Mouse (Mus musculus) gastrocnemius, postnatal 4 days (tissue): ENCODE data around the gene Phf21a. TPM values are rescaled to one million over a fixed set of nuclear protein-coding genes. Genes with fewer than 3 reads are reported as not detected.

Experiments
- DNase-seq, 2 experiments: peaks; one replicate each; pipeline ENCODE4 v3.0.0; 2021 to 2022; ENCODE audit warnings: low spot score in 2 of 2, mixed read lengths in 2 of 2
- total RNA-seq, 2 experiments: library from RNA; stranded (reverse); gene quantifications; 2 replicates each; pipeline ENCODE4 v1.2.3; 2021

The Phf21a gene
- total RNA-seq, 2 experiments from 2014 or later = 56.5 to 56.8 TPM

DNA sequence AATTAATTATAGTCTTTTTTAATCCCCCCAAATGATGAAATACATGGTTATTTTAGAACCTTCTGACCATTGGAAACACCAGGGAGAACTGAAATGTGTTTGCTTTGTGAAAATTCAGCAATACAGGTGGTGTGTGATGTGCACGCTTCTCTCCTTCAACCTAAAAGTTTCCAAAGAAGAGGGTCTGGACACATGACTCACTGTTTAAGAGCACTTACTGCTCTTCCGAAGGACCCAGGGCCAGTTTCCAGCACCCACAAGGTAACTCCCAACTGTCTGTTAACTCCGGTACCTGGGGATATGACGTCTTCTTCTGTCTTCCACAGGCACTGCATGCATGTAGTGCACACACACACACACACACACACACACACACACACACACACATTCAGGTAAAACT lies 82.1 kb downstream of the Phf21a start:
- DNase-seq = no peak

DNA sequence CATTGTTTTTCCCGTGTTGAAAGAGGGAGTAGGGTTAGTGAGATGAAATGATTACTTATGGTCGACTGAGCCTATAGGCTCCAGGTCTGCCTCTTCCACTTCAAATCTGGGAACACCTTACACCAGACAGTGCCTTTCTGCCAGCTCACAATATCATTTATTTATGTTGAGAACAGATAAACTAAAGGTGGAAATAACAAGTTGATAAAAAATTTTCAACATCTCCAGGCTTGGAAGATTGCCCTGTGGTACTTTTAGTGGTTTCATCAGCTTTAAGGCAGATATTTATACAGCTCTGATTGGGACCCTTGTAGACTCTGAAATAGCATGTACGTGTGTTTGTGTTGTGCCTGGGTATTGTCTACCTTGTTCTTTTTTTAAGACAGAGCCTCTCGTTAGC lies 83.4 kb downstream of the Phf21a start:
- DNase-seq = no peak

DNA sequence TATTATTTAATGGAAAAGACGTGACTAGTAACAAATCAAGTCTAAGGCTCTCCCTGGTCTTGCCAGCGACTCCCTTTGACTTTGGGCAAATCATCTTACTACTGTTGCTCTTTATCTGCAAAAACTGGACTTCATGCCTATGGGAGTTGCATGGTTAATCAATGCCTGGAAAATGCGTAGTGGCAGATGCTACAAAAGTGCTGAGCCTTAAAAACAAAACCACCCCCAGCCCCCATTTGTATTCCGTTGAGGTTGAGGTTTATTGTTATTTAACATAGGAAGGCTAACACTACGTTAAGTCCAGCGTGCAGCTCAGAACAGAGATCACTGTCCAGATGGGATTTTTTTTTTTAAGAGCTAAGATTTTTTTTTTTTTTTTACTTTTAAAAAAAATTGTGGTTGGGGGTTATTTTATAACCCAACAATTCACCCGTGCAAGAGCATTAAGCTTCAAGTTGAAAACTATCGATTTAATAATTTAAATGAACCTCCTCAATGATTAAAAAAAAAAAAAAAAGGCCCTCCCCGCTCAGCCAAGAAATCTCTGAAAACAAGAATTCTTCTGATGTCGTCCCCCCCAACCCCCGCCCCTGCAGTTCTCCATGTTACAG lies 89.3 kb downstream of the Phf21a start:
- DNase-seq = no peak

DNA sequence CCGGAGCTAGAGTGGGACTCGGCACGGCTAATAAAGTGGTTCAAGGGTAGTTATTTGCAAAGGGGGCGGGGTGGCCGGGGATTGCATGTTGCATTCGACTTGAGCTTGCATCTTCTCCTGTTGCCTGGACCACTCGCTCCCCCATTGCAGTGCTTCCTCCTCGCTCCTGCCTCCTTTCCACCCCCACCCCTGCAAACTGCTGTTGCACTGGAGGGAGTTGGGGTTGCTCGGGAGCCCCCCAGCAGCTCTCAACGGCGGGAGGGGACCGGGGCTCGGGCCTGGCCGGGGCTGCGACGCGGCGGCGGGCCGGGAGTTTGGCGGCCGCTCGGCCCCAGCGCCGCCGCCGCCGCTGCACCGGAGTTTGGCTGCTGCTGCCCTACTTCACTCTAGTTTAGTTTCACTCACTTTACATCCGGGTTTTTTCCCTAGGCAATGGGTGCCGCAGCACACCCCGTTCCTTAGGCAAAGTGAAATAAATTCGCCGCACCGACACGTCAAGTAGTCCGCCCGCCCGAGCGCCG lies 90.1 kb downstream of the Phf21a start:
- peak; percentile 45 to 75 for DNase-seq

DNA sequence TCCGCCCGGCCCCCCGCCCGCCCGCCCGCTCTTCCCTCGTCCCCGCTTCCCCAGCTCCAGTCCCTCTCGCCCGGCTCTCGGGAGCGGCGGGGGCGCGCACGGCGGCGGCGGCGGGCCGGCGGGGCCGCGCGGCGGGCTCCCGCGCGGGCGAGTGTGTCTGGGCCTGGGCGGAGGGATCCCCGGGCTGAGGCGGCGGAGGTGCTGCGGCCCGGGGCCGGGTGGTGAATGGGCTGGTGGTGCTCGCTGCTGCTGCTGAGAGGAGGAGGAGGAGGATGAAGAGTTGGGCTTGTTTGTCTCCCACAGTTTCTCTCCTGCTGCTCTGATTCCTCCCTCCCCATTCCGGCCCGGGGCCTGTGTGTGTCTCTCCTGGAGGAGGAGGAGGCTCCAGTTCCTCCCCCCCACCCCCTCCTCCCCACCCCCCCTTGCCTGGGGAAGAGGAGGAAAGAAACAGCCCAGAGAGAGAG lies 90.7 kb downstream of the Phf21a start:
- peak; percentile 92 to 93 for DNase-seq

DNA sequence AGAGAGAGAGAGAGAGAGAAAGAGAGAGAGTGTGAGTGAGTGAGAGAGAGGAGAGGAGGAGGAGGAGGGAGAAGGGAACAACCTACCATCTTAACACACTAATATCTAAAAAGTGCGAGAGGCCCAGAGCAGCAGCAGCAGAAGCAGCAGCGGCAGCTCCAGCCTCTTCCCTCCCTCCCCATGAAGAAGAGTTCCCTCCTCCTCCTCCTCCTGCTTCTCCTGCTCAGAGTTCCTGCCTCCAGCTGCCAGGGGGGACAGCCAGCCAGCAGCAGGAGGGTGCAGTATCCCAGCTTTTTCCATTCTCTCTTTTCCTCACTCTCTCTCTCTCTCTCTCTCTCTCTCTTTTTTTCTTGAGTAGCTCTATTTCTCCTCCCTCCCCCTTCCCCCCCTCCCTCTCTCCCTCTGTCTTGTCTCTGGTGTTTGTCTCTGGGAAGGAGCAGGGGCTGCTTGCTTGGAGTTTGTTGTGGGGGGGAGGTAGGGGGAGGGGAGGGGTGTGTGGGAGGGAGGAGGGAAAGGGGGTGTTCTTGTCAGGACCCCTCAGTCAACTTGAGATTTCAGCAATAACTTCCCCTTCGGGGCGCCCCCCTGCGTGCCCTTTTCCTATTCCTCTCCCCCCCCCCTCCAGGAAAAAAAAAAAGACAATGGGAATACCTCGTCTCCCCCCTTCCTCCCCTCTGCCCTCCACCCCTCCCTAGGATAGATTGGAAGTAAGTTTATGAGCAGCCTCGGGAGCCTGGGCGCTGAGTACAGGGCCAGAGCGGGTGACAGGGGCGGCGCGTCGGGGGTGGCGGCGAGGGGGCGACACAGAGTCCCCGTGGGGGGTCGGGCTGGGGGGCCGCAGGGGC lies 91.4 kb downstream of the Phf21a start:
- DNase-seq = peak; percentile 23 to 57

DNA sequence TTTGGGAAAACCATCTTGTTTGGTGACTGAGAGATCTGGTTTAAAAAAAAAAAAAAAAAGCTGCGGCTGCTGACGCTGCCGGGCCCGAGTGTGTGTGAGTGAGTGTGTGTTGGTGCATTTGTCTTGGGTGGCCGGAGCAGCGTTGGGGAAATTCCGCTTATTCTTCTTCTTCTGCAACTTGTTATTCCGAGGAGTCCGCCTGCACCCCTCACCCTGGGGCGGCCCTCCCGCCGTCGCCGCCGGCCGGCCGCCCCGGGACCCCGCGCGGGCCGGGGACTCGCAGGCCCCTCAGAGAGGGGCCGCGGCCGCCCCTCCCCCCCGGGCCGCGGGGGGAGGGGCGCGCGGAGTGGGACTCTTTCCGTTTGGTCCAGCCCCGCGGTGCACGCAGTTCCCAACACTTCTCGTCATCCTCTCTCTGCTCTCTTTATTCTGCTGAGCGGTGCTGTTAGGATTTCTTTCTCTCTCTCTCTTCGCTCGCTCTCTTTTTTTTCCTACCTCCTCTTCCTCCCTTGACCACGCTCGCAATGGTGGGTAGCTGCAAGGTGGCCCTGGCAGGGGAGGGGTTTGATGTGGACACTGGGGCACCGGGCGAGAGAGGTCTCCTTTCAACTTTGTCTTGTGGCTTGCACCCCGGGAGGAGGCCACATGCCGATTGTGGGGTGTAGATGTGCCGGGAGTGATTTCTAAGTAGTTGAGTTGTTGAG lies 92.3 kb downstream of the Phf21a start:
- peak; percentile 42 to 54 for DNase-seq

DNA sequence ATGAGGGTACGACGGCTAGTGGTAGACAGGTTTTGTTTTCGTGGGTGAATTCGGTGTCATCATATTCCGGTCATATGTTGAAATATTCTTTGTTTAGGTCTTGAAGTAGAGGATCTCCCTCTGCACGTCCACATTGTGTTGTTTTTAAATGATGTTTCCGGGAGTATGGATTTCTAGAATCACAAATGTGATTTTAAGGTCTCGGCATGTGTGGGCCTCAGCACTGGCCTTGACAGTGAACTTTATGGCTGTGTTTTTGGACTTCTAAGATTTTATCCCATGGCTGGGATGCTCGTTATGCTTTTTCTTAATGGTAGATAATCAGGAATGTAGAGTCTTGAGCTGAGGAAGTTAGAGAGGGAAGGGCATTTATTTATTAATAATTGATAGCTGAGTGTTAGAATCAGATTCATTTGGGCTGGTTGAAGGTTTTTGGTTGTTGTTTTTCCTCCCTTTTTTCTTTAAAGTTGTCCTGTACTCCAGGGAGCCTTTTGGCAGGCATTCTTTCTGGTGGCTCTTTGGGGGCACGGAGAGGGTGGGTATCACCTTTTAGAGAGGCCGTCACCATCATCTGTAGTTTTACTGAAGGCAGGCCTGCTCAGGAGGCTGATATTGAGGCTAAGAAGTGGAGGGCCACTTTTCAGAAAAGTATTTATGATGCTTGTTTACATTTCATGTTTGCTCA lies 93.0 kb downstream of the Phf21a start:
- DNase-seq = no peak

DNA sequence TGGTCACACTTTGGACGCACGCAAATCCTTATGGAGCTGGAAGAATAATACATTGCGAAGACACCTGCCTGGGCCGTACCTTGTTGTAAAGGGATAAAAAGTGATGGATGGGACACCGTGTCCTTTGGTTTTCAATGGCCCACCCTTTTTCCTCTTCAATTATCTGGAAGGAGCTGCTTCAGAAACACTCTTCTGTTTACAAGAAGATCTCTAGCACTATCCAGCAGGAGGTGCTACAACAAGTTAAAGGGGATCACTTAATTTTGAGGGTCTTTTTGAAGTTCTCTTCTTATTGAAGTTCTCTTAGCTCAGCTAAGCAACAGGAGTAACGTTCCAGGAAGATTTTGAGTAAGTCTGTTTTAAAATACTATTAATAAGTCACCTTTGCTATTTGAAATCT lies 94.1 kb downstream of the Phf21a start:
- no peak for DNase-seq

DNA sequence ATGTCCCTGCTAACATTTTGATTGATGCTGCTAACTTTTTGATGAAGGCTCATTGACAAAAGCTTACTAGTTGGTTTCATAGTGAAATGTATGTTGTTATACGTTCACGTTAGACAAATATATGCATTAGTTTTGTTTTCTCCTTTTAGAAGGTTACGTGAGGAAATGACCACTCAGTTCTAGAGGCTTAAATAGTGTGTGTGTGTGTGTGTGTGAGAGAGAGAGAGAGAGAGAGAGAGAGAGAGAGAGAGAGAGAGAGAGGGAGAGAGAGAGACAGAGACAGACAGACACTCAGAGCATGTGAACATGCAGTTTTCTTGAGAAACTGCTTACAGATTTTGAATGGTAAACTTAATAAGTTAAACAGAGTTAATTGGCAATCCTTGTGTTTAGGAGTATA lies 95.8 kb downstream of the Phf21a start:
- DNase-seq = no peak

DNA sequence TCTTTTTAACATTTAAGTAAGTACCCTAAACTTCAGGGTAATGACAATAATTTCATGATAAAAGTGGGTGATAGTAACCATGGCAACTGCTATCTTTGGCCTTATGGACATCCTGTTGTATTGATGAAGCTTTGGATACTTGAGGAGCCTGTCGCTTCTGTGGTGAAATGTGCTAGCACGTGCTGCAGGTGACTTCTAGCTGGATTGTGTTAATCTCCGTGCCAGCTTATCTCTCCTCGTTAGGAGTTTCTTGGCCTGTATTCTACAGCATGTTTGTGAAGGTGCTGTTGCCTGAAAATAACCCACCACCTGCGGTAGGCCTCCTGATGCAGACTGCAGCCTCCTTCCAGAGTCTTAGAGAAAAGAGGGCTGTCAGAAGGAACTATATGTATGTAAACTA lies 98.0 kb downstream of the Phf21a start:
- no peak for DNase-seq

DNA sequence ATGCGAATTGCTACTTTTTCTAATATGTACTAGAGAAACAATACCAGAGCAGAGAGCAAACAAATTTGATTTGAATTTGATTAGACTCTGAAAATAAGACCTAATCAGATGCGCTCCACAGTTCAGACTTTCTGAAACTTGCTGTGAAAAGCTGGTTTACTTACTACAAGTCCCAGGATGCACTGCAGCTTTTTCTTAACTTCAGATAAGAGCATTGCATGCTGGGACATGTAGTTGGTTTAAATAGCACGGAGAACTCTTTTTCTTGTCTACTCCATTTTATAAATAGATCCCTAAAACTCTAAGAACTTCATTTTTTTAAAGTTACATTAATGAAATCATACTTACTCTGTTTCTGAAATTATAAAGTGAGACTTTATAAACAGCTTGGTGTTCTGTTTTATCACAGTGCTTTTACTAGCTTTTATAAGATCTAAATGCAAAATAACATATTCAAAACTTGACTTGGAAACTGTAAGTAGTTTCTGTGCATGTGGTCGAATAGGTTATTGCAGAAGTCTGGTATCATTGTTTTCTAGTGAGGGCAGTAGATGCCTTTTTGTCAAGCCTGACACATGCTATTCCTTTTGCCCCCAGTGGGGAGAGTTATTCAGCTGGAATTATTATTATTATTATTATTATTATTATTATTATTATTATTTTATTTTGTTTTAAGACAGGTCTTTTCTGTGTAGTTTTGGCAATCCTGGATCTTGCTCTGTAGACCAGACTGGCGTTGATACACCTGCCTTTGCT lies 99.1 kb downstream of the Phf21a start:
- no peak for DNase-seq

DNA sequence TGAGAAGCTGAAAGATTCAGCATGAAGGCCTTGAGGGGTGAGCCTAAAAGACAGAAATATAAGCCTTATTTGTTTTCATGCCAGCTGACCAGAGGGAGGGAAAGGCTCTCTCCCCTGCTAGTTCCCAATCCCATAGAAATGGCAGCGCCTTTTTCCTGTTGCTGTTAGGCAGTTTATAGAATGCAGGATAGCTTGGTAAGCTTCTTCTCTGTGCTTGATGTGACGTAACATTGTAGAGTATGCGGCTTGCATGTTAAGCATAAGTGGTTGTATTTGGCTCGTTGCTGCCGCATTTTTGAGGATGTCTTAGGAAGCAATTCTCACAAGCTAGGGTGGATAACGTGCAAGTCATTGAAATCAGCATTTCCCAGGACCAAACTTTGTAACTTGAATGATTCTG lies 105.2 kb downstream of the Phf21a start:
- no peak for DNase-seq

DNA sequence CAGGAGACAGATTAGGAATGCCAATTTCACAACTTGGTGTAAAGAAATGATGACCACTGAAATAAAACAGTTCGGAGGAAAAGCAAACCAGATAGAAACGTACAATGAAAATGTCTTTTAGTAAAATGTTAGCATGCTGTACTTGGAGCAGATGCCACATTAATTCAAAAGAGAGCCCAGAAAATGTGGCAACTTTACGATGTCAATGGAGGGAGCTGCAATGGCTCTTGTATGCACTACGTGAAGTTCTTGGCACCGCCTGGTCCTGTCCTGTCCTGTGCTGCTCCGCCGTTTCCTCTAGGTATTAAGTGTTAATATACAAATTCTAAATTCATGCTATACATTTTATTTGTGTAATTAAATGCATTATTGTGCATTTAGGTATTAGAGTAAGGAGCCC lies 105.8 kb downstream of the Phf21a start:
- DNase-seq = no peak

DNA sequence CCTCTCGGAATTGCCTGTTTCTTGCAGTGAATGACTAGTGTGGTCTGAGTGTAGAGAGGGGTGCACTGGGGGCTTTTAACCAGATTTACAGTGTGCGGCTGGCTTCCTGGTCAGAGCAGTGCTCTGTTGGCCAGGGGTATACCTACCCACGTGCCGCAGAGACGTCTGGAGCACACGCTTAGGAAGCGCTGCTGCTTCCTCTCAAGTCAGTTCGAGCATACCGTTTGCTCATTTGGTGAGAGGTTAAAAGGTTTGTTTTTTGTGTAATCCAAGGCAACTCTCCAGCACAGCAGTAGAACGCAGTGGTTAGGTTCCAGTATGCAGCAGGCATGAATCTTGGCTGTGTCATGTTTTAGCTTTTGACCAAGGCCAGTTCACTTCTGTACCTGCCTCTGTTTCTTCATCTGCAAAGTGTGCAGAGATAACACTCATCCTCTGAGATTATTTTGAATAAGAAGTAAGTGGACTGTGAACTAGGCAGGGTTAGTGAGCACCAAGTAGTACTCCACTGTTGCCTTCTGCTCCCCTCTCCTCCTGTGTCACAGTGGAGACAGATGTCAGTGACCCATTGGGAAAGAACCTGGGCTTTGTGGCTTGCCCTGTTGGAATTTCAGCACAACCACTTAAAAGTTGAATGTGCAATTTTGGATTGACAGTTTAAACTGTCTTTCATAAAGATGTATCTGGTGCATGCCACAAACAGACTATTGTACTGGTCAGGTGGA lies 106.8 kb downstream of the Phf21a start:
- DNase-seq = no peak

DNA sequence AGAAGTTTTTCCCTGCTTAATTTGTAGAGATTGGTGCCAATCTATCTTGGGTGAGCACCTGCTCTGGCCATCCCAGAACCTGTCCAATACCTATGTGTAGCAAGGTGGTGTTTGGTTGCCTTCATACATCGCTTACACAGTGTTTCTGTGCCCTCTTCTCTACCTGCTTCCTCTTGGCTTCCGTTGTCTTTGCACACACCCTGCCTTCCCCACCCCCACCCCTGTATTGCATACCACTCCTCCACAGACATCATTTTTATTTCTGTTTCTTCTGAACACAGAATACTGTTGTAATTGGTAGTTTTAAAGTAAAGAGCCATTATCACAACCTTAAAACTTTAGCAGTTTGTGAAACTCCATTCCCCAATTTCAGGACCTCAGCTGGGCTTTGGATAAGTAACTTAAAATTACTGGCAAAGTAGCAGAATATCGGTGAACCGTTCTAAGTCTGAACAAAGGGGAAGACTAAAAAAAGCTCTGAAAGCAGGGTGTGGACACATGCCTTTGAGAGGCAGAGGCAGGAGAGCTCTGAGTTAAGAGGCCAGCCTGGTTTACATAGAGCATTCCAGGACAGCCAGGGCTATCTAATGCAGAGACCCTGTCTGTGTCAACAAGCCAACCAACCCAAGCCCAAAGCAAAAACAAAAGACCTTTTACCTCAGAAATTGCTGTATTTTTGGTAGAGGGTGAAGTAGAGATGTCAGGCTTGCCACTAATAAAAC lies 109.6 kb downstream of the Phf21a start:
- no peak for DNase-seq

DNA sequence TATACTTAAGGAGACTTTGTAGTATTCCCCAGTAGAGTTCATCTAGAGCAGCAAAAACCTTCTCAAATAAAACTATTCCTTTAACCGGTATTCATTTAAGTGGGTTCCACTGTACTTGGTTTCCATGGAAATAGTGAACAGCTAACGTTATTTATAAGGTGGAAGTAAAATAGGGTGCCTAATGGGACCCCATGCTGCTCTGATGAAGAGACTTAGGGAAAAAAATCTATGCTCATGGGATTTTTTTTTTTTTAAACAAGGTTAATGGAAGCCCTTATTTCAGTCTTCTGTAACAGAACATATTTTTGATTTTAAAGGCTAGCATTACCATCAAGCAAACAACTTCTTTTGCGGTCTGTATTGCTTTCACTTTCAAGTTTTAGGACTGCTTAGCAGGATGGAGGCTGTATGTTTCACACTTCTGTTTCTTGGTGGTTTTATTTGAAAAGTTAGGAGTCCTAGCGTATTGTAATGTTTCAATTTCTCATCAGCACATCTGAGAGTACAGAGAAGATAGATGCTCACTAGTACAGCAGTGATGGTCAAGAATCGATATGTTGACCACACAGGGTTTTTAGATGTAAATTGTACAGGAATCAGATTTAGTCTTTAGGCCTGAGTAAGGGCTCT lies 112.2 kb downstream of the Phf21a start:
- no peak for DNase-seq

DNA sequence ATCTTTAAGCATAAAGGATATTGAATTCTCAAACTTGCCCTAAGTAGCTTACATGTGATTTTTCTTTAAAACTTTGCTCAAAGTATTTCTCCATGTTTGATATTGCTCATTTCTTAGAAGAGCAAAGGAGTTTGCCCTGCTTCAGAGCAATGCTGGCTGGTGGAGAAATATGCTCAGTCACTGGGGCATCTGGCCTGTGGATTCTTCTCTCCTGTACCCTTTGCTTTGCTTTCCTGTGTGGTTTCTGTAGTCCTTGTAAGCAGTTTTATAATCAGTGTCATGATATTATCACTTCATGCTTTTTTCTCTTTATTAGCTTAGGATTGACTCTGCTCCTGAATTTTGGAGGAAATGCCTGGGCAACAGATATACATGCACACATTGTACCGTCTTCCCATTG lies 117.5 kb downstream of the Phf21a start:
- no peak for DNase-seq

DNA sequence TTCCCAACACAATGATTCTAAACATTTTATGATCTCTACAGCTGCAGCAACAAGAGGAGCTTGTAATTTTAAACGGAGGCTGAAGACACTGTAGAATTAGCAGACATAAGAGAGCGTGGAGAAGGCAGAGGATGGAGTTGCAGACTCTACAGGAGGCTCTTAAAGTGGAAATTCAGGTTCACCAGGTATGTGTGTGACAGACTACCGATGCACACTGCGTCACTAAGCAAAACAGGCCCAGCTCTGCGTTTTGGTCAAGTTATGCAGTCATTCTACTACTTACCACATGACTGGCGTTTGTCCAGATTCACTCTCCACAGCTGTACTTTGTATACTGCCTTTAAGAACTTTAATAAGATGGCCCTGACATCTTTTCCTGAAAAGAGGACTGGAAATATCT lies 128.5 kb downstream of the Phf21a start:
- DNase-seq = no peak
